Mouse (Mus musculus): ENCODE data around the gene Ncbp2.

The Ncbp2 gene

DNA sequence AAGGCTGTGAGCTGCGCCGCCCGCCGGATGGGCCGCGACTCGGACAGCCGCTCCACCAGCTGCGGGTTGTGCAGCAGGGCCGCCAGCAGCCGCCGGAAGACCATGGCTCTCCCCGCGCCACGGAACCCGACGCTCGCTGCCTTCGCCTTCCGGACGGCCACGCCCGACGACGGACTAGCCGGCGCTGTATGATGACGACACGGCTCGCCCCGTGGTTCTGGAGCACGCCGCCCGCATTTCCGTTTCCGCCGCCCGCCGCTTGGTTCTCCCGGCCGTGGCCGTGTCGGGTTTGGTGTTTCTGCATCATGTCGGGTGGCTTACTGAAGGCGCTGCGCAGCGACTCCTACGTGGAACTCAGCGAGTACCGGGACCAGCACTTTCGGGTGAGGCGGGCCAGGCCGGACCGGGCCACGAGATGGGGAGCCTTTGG lies at the start of gene Ncbp2, which contains the start of gene 0610012G03Rik:
Gene Ncbp2, plus strand, starts transcription at position 169 of the 430 bp plus-strand sequence.
Gene 0610012G03Rik, minus strand, starts transcription at position 150 of the 430 bp plus-strand sequence.
- DNase-seq: peak; percentile 91 to 95

DNA sequence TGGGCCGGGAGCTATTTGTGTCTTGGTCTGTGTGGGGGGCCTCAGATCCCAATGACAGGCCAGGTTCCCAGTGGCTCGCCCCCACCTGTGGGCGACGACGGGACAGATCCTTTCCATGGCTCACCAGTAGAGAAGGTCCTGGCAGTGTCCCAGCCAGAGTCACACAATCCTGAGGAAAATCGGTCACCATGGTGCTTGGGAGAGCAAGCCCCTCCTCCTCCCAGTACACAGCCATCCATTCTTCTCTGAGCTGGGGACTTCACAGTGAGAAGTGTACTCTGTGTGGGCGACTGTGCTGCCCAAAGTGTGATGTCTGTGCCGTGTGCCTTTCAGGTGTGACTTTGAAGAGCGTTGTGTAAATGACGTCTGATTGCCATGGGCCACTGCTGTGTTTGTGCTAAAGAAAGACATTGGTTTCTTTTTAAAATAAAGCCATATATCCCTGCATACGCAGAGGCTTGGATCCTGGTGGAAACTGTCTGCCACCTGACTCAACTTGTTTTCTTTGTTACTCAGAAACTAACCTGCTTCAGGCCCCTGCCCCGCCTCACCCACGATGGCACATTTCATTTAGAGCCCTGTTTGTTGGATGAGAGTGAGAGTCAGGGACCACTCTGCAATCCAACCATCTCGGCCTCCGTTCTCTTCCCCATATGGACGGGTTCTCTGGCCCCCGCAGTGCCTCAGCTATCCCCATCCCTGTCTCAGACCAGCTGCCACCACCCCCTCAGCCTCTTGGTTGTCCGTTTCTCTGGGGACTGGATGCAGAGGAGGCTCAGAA lies 49.6 kb upstream of the Ncbp2 start:
- no peak for DNase-seq

GRCm38 (mm10) chr16:31901886-31902285 lies 46.4 kb upstream of the Ncbp2 start:
- DNase-seq: no peak

GRCm38 (mm10) chr16:31903239-31903638 lies 45.1 kb upstream of the Ncbp2 start:
- DNase-seq: no peak

- no peak for DNase-seq
These were observed 43.0 kb upstream of the Ncbp2 start for GRCm38 (mm10) chr16:31905331-31905730.

DNA sequence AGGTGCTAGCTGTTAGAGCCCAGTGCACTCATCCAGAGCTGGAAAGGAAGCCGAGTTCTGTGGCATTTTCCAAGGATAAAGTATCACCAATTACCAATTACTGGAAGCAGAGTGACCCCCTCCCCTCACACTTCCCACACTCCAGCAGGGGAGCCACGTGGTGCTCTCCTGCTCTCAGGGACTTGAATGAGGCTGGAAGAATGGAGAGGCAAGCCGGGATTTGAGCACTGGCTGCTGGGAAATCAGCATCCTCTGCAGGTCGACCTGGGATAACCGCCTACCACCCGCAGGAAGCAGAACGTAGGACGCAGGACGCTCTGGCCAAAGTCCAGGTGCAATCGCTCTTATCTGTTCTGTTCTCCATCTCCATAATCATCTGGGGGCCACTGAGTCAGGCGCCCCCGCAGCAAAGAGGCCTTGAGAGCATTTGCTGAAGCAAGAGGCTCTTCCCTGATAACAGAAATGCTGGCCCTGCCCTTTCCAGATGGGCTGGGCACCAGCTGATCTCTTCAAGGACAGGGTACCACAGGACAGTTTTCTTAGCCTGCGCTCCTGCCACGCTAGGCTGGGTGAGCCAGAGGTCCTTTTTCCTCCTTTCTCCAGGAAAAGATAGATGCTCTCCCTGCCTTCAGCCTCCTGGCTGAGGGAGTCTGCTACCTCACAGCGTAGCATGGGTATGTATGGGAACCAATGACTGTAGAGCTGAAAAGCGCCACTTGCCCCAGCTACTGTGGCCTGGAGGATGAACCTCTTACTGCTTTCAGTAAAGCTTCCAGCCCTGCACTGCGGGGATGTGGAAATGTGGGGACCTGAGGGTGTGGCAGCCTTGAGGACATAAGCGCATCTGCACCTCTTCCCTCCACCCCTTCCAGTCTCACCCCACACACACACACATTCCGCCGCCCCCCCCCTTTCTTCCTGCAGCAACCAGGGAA lies 42.2 kb upstream of the Ncbp2 start:
- no peak for DNase-seq

DNA sequence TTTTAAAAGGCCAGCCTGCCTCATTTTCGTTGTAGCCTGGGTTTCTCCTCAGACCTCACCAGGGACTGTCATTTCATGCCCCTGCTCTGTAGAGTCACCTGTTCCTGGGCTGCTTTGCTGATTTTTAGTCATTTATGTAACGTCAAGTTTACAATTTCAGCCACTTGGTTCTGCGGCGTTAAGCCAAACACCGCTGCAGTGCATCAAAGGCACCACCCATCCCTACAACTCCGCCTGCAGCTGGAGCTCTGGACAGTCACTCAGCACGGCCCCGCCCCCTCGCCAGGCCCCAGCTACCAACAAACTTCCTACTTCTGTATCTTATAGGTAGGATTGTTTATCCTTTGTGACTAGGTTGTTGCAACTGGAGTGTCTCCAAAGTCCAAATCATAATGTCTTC lies 41.4 kb upstream of the Ncbp2 start:
- no peak for DNase-seq

GRCm38 (mm10) chr16:31908959-31909358 lies 39.4 kb upstream of the Ncbp2 start:
- no peak for DNase-seq

- DNase-seq: no peak
These were observed 37.9 kb upstream of the Ncbp2 start for GRCm38 (mm10) chr16:31910281-31910847.

GRCm38 (mm10) chr16:31917776-31918175 lies 30.5 kb upstream of the Ncbp2 start:
- DNase-seq: peak; percentile 26 to 40

GRCm38 (mm10) chr16:31918248-31918724 lies 30.0 kb upstream of the Ncbp2 start:
- peak; percentile 63 to 81 for DNase-seq

DNA sequence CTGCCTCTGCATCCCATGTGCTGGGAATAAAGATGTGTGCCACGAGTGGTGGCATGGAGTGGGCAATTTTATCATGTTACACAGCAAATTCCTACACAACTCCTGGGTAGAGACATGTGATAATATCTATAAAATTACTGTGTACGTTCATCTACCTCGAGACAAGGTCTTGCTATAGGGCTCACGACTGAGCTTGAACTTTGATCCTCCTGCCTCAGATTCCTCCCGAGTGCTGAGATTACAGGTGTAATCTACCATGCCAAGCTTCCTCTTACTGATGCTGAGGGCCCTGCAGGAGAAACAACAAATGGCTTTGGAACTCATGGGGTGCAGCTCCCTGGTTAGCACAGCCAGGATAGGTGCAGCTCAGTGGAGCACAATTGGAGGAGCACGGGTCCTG lies 23.9 kb upstream of the Ncbp2 start:
- DNase-seq: no peak

DNA sequence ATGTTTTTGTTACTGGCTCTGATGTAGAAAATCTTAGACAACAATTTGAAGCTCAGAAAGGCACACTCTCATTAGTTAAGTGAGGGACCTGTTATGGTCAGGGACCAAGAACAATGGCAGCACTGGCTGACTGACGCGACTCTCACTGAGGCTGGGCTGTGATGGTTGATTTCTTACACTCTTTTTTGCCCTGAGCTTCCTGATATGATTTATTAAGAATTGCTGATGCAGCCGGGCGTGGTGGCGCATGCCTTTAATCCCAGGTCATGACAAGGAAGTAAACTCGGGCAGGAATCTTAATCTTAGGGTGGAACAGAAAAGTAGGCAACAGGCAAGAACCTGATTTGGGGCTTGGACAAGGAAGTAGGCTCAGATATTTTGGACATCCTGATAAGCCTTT lies 22.2 kb upstream of the Ncbp2 start:
- no peak for DNase-seq

- DNase-seq: no peak
These were observed 21.6 kb upstream of the Ncbp2 start for GRCm38 (mm10) chr16:31926547-31927182.

DNA sequence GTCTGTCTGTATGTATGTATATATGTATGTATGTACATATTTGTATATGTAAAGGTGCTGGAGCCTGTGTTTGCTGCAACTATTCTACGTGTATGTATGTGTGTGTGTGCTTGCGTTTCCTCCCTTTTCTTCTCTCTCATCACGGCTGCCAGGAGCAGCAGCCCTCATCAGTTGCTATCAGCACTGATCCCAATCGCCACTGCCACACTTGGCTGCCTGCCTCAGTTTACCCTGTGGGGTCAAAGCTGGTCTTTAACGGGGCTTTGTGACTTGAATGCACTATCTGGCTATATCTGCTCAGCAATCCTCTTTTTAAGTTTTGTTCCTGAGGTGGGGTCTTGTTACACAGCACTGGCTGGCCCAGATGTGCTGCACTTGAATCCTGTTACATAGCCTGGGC lies 20.9 kb upstream of the Ncbp2 start:
- no peak for DNase-seq

DNA sequence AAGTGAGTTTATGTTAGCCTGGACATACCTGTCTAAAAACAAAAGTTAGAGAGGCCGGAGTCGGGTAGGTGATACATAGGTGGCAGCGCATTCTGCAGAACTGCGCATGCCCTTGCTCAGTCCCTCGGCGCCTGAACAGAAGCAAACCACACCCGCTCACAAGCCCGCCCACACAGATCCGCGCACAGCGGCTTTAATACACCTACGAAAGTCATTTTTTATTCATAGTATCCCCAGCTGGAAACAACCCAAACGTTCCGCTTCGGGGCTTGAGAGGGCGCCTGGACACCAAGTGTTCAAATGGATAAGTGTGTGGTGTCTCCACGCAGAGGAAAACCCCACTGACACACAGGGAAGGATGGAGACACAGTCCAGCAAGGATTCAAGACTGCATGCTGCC lies 17.0 kb upstream of the Ncbp2 start:
- no peak for DNase-seq

GRCm38 (mm10) chr16:31932255-31932654 lies 16.1 kb upstream of the Ncbp2 start:
- DNase-seq: no peak

GRCm38 (mm10) chr16:31932840-31933697 lies 15.2 kb upstream of the Ncbp2 start:
- peak; percentile 71 to 77 for DNase-seq

DNA sequence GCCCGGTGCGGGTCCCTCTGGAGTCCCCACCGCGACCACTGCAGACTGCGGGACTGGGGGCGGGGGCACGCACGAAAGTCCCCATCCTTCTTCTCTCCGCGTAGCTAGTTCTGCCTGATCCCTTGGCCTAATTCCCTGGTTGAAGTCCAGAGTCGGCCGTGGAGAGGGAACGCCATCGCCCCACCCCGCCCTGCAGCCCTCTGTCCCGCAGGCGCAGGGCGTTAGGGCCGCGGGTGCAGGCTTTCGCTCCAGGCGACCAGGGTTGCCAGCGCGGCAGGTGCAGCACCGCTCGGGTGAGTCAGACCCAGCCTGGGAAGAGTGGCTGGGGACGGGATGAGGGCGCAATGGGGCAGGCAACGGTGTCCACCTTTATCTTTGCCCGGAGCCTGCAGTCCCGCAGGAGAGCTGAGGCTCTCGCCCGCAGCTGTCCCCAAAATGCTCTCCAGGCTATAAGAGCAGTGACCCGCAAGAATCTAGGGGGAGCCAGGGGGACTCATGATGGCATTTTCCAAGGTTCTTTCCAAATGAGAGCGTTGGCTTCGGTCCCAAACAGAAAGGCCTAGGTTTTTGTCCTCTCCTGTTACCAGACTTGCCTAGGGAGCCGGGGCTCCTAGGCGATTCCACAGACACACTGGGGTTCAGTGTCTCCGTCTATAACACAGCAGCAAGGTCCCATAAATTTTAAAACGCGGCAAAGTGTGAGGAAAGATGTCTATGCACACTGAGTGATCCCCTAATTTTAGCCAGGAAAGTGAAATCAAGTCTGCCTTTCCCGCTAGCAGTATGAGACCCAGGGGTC lies 14.4 kb upstream of the Ncbp2 start, which contains the start of gene Pigz:
Gene Pigz, plus strand, starts transcription at position 101 of the 799 bp plus-strand sequence.
- DNase-seq: peak in 1 of 2 experiments; percentile 38

- no peak for DNase-seq
These were observed 13.7 kb upstream of the Ncbp2 start for GRCm38 (mm10) chr16:31934550-31935010.
